Mouse (Mus musculus): ENCODE measurements around the gene Btbd9. TPM values are rescaled to one million over a fixed set of nuclear protein-coding genes. Genes with fewer than 3 reads are reported as not detected.
A peak's percentile ranks its signal among the peaks of the same experiment; 100 is the strongest.

The Btbd9 gene
- polyA plus RNA-seq, 1 experiment from 2014 or later: 57.3 TPM

DNA sequence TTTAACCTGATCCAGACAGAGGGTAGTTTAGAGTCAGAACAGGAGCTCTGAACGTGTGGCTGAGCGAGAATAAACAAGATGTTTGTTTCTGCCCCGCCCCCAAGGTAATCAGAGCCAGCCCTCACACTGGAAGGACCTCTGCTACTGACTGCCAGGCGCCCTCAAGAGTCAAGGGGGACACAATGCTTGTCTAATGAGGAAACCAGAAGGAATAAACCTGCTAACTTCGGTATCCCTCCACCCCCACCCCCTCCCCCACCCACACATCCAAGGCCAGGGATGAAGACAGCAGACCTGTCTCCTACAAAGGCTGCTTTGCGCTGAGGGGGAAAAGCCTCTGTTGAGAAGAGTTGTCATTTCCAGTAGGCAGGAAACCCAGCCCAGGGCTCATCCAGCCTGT is 18.6 kb upstream of the Btbd9 start:
- 56% methylated on average over 6 of the region's 6 CpGs for WGBS
- no peak overlapping the region for H3K27ac ChIP-seq
- H3K4me2 ChIP-seq: no peak overlapping the region
- H3K9me3 ChIP-seq: no peaks in the 10 kb centered on the region
- ATAC-seq (ENCODE audit: borderline replicate concordance, extremely low read depth, low FRiP score, low TSS enrichment): no peak
- no peak overlapping the region for H3K9ac ChIP-seq
- no peaks in the 10 kb centered on the region for H3K27me3 ChIP-seq
- no peak overlapping the region for H3K4me3 ChIP-seq
- H3K36me3 ChIP-seq: peaks cover 57% of the 10 kb centered on the region
- no peaks in the 10 kb centered on the region for H3K4me1 ChIP-seq

DNA sequence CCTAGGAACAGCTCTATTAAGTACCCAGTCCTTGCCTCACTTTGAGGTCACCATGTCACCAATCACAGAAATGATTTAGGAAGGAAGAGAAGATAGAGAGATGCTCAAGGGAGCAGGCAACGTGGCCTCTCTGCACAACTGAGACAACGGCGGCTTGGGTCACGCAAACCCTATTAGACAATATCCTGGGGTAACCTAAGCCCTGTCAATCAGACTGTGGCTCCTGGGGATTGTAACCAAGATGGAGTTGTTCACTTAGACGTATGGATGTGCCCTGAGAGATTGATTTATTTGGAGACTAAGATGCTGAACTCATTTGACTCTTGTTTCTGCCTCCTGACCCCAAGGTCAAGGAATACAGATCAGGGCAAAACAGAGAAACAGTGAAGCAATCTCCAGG is 18.1 kb upstream of the Btbd9 start:
- no peak overlapping the region for H3K27ac ChIP-seq
- WGBS: 70% methylated on average over 5 of the region's 5 CpGs
- no peak overlapping the region for H3K4me3 ChIP-seq
- peaks cover 54% of the 10 kb centered on the region for H3K36me3 ChIP-seq
- no peaks in the 10 kb centered on the region for H3K4me1 ChIP-seq
- no peak overlapping the region for H3K9ac ChIP-seq
- H3K9me3 ChIP-seq: no peaks in the 10 kb centered on the region
- no peak for ATAC-seq (ENCODE audit: borderline replicate concordance, extremely low read depth, low FRiP score, low TSS enrichment)
- no peaks in the 10 kb centered on the region for H3K27me3 ChIP-seq
- H3K4me2 ChIP-seq: no peak overlapping the region

DNA sequence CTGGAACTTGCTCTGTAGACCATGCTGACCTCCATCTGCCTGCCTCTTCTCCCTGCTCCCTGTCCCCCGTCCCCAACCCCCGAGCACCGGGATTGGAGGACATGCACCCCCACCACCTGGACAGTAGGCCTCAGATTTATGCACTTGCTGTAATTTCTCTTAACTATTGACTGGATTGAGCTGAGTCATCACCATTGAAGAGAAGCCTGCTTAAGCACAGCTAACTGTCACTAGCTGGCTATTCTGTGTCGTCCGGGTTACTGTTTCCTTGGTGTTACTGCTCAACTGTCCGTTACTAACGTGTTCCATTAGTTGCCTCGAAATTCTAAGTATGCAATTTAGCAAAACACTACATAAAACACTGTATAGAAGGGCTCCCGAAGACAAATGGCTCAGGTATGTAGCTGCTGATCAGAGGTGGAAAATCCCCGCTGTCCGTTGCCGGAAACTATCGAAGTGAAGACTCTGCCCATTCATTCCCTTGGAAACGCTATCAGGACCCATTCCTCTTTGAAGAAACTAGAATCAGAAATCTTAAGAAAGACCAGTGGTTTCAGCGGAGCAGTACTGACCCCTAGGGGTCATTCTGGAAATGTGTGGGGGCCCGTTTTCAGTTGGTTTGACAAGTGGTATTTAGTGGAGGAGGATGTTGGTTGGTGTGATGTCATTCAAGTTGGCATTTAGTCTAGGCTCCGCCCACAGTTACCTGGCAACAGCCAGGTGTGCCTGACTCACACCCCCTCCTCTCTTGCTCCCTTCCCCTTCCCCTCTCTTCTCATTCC is 14.3 kb upstream of the Btbd9 start:
- Histone ChIP-seq H3K27me3 (no peaks in the 10 kb centered on the region), H3K36me3 (peaks cover 22% of the 10 kb centered on the region), H3K4me3 (no peak overlapping the region), H3K4me2 (no peak overlapping the region), H3K9me3 (no peaks in the 10 kb centered on the region), H3K9ac (no peak overlapping the region), H3K27ac (no peak overlapping the region), H3K4me1 (no peaks in the 10 kb centered on the region)
- 54% methylated on average over 17 of the region's 17 CpGs for WGBS
- peak; percentile 14; the same call in 1 of the 2 replicates for ATAC-seq (ENCODE audit: borderline replicate concordance, extremely low read depth, low FRiP score, low TSS enrichment)

DNA sequence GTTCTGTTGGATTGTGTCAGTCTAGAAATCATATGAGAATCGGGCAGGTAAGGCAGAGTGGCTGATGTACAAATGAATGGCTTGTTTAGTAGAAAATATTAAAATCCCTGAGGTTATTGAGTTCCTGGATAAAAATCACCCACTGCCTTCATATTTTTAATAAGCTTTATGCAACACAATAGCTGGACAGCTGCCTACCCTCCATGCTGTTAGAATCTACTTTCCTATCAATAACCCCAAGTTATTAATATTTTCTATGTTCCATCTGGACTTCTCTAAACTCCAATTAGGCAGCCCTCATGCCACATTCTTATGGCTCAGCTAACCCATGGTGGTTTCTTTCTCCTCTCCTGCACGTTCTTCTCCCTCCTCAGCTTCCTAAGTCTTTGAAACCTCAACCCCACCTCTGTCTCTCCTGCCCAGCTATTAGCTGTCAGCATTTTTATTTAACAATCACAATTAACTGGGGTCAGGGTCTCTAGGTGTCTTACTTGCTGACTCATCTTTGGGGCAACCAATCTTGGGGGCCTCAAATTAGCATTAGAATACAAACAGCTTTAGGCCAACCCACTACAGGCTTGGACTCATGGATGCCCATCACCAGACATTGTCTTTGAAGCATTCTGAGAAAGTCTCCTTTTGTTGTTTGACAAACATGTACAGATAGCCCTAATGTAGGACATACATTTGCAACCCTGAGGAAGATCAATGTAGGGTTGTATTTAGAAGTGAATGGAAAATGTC is 7.1 kb upstream of the Btbd9 start:
- H3K27me3 ChIP-seq: no peaks in the 10 kb centered on the region
- no peak for ATAC-seq (ENCODE audit: borderline replicate concordance, extremely low read depth, low FRiP score, low TSS enrichment)
- no peaks in the 10 kb centered on the region for H3K36me3 ChIP-seq
- no peaks in the 10 kb centered on the region for H3K4me1 ChIP-seq
- WGBS: 72% methylated on average over 2 of the region's 2 CpGs
- H3K4me3 ChIP-seq: no peak overlapping the region
- no peak overlapping the region for H3K9ac ChIP-seq
- H3K4me2 ChIP-seq: no peak overlapping the region
- H3K9me3 ChIP-seq: no peaks in the 10 kb centered on the region
- H3K27ac ChIP-seq: no peak overlapping the region

DNA sequence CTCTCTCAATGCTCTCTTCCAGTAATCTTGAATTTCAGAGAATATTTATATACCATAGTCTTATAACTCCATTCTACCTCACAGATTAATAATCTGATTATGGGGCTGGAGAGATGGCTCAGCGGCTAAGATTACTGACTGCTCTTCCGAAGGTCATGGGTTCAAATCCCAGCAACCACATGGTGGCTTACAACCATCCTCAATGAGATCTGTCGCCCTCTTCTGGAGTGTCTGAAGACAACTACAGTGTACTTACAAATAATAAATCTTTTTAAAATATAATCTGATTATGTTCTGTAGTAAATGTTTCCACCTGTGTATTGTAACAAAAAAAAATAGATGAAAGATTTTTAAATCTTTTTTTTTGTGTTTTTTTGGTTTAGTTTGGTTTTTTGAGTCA is 6.0 kb upstream of the Btbd9 start:
- no peak for ATAC-seq (ENCODE audit: borderline replicate concordance, extremely low read depth, low FRiP score, low TSS enrichment)
- H3K4me3 ChIP-seq: no peak overlapping the region
- 78% methylated on average over 3 of the region's 3 CpGs for WGBS
- H3K27me3 ChIP-seq: no peaks in the 10 kb centered on the region
- no peak overlapping the region for H3K9ac ChIP-seq
- no peak overlapping the region for H3K27ac ChIP-seq
- H3K4me2 ChIP-seq: no peak overlapping the region
- H3K9me3 ChIP-seq: no peaks in the 10 kb centered on the region
- no peaks in the 10 kb centered on the region for H3K36me3 ChIP-seq
- no peaks in the 10 kb centered on the region for H3K4me1 ChIP-seq

DNA sequence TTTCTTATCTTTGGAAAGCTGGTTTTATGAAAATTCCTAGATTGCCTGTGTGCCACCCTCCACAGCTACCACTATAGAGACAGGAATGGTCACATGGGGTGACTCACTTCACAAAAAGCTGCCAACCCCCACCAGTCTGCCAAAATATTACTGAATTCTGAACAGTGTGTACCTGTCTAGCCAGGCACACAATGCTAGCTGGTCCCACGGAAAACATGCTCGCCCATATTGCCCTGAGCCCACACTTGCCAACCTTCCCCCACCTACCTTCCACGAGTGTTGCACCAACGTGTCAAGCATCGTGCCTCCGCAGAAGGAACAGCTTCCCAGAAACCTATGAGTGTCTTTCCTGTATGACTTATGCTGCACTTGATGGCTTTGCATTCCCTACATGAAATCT is 4.9 kb upstream of the Btbd9 start:
- Histone ChIP-seq H3K27me3 (no peaks in the 10 kb centered on the region), H3K4me1 (peaks cover 5% of the 10 kb centered on the region; the same call in 1 of the 2 replicates), H3K27ac (no peak overlapping the region), H3K36me3 (no peaks in the 10 kb centered on the region), H3K9ac (no peak overlapping the region), H3K9me3 (no peaks in the 10 kb centered on the region), H3K4me3 (no peak overlapping the region), H3K4me2 (no peak overlapping the region)
- ATAC-seq (ENCODE audit: borderline replicate concordance, extremely low read depth, low FRiP score, low TSS enrichment): no peak
- WGBS: 81% methylated on average over 6 of the region's 6 CpGs

DNA sequence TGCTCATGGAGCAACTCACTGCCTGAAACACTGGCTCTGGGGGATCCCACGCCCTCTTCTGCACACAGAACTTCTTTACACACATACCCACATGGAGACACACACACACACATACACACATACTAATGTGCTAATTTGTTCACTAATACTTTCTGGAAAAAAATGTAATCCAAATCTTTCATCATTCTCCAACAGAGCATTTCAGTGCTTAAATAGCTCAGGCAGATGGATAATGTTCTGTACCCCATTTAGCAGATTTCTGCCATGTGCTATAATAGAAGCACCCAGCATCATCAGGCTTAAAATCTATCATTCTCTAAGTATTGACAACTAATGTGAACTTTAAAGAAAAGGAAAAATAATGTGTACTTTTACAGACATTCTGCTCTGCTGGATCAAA is 4.5 kb upstream of the Btbd9 start:
- H3K4me2 ChIP-seq: no peak overlapping the region
- no peak for ATAC-seq (ENCODE audit: borderline replicate concordance, extremely low read depth, low FRiP score, low TSS enrichment)
- H3K4me1 ChIP-seq: peaks cover 5% of the 10 kb centered on the region; the same call in 1 of the 2 replicates
- no peaks in the 10 kb centered on the region for H3K36me3 ChIP-seq
- H3K27me3 ChIP-seq: no peaks in the 10 kb centered on the region
- no peak overlapping the region for H3K9ac ChIP-seq
- WGBS: 63% methylated on average over 1 of the region's 1 CpGs
- no peak overlapping the region for H3K27ac ChIP-seq
- no peaks in the 10 kb centered on the region for H3K9me3 ChIP-seq
- H3K4me3 ChIP-seq: no peak overlapping the region

DNA sequence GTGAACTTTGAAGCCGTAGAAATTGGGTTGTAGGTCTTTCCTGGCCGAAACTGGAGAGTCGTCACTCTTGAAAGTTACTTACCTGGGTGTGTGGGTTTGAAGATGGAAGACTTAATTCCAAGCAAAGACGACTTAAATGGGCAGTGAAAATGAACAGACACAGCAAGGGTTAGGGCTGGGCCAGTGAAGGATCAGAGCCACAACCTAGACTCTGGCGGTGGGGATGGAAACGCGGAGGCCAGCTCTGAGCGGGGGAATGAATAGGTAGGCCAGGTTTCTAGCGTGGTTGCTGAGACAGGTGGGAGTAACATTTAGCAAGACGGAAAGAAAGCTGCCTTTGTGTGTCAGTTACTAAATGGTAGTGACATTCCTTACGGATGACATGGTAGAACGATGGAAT is 658 bp upstream of the Btbd9 start:
- peak overlapping the region; percentile 49 for H3K9ac ChIP-seq
- H3K27ac ChIP-seq: peak overlapping the region; percentile 85; the same call in 1 of the 2 replicates
- ATAC-seq (ENCODE audit: borderline replicate concordance, extremely low read depth, low FRiP score, low TSS enrichment): no peak
- no peaks in the 10 kb centered on the region for H3K27me3 ChIP-seq
- WGBS: 36% methylated on average over 12 of the region's 12 CpGs
- H3K9me3 ChIP-seq: no peaks in the 10 kb centered on the region
- H3K4me1 ChIP-seq: peaks cover 13% of the 10 kb centered on the region
- peak overlapping the region; percentile 71 for H3K4me2 ChIP-seq
- H3K36me3 ChIP-seq: no peaks in the 10 kb centered on the region
- peak overlapping the region; percentile 66 for H3K4me3 ChIP-seq

DNA sequence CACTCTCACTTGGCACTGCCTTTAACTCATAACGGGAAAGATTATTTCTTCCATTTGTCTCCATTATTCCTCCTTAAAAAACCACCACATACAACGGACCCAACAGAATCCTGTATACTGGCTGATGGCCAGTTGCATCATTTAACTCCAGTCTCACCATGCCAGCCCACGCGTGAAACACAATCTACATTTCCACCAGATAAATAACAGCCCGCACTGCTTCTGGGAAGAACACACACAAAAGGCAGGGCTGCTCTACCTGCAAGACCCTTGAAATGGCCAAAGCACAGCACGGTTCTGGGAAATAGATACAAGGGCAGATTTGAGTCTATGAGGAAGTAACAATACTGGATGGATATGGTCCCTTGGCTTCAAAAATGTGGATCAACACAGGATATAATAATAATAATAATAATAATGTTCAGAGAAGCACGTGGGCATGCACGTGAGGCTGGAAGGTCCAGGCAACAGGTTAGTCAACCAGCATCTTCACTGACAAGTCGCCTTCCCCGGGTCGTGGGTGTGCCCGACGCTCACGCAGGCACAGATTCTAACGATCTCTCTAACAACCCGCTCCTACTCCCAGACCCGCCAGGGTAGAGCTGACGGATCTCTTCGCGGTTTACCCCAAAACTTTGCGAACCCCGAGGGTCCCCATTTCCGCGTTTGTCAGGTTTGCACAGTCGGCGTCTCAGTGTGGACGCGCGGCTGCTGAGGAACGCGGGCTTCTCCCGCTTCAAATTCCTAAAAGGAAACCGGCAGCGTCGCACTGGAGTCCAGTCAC is 975 bp downstream of the Btbd9 start:
- WGBS: 4% methylated on average over 35 of the region's 35 CpGs
- Histone ChIP-seq H3K4me3 (peak overlapping the region; percentile 66), H3K4me1 (peaks cover 21% of the 10 kb centered on the region)

DNA sequence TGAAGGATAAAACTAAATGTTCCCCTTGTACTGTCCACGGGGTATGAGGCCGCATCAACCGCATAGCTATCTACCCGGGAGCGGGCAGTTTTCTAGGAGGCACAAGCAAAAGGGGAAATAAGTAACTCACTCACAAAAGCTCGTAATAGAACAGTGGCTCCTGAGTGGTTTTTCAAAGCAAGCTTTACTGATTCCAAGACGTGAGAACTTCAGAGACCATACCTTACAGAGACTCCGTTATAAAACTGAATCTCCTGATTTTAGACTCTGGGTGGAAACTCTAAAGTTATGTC is 1.6 kb downstream of the Btbd9 start:
- Histone ChIP-seq H3K27ac (no peak overlapping the region), H3K9me3 (no peaks in the 10 kb centered on the region), H3K4me1 (peaks cover 26% of the 10 kb centered on the region), H3K9ac (peak overlapping the region; percentile 49; the same call in 1 of the 2 replicates), H3K4me3 (peak overlapping the region; percentile 66; the same call in 1 of the 2 replicates), H3K4me2 (peak overlapping the region; percentile 71), H3K36me3 (no peaks in the 10 kb centered on the region), H3K27me3 (no peaks in the 10 kb centered on the region)
- ATAC-seq (ENCODE audit: borderline replicate concordance, extremely low read depth, low FRiP score, low TSS enrichment): no peak
- WGBS: 63% methylated on average over 8 of the region's 8 CpGs

More for the DNA sequence above, 975 bp downstream of the Btbd9 start:
- peak overlapping the region; percentile 49 for H3K9ac ChIP-seq
- H3K36me3 ChIP-seq: no peaks in the 10 kb centered on the region
- no peaks in the 10 kb centered on the region for H3K27me3 ChIP-seq
- H3K4me2 ChIP-seq: peak overlapping the region; percentile 71
- peak; percentile 4; the same call in 1 of the 2 replicates for ATAC-seq (ENCODE audit: borderline replicate concordance, extremely low read depth, low FRiP score, low TSS enrichment)
- no peaks in the 10 kb centered on the region for H3K9me3 ChIP-seq
- peak overlapping the region; percentile 85 for H3K27ac ChIP-seq

DNA sequence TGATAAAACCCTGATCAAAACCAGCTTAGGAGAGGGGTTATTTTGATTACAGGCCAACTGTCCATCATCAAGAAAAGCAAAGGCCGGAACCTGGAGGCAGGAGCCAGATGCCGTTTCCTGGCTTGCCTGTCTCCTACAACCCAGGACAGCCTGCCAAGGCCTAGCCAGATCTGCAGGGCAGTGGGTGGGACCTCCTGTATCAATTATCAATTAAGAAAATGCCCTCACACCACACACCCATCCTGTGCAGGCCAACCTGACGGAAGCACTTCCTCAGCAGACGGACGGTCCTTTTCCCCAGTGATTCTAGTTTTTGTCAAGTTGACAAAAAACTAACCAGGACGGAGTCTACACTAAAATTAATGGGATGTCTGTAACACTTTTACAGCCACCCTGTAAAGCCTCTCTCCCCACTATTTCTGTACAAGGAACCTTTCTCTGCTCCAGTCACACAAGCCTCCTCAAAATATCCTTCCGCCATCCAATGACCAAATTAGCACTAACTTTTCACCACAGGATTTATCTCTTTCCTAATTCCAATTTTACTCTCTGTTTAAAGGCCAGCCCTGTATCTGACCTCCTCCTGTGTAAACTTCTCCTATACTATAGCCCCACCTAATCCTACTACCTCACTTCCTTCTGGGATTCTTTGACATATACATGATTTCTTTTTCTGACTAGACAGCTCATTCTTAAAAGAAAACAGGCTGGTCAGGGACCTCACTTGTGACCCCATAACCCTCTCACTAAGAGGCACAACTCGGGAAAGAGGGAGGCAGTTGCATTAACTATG is 2.1 kb downstream of the Btbd9 start:
- ATAC-seq (ENCODE audit: borderline replicate concordance, extremely low read depth, low FRiP score, low TSS enrichment): no peak
- H3K36me3 ChIP-seq: no peaks in the 10 kb centered on the region
- 70% methylated on average over 8 of the region's 8 CpGs for WGBS
- H3K9me3 ChIP-seq: no peaks in the 10 kb centered on the region
- no peaks in the 10 kb centered on the region for H3K27me3 ChIP-seq
- no peak overlapping the region for H3K9ac ChIP-seq
- H3K27ac ChIP-seq: no peak overlapping the region
- H3K4me3 ChIP-seq: no peak overlapping the region
- H3K4me1 ChIP-seq: peaks cover 26% of the 10 kb centered on the region
- peak overlapping the region; percentile 71; the same call in 1 of the 2 replicates for H3K4me2 ChIP-seq
